Mouse (Mus musculus): ENCODE measurements at regions not wholly inside any gene's neighbourhood (a gene's known extent, or its start where the extent isn't known, plus 50 kb on each side); places are given as distances from the start of the nearest gene placed in this dataset.
"Not testable (repeated sequence)": the region's sequence is repeated elsewhere in the genome, so short reads cannot be mapped to it uniquely, and the experiment has no call there.

DNA sequence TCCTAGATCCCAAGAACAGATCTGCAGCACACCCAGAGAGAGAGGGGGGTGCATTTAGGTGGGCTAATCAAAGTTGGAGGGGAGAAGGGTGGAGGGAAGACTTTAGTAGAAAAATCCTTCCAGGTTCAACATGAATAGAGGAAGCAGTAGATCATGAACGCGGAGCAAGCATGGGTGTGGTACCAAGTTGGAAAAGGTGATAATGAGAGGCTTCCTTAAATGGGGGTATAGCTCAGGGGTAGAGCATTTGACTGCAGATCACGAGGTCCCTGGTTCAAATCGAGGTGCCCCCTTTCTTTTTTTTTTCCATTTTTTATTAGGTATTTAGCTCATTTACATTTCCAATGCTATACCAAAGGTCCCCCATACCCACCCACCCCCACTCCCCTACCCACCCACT lies 54.0 kb upstream of the Krba1 start:
- not testable (repeated sequence) for DNase-seq

GRCm38 (mm10) chr6:48336964-48337363 lies 58.4 kb upstream of the Krba1 start:
- DNase-seq = not testable (repeated sequence)

GRCm38 (mm10) chr6:48288011-48288410 lies 107.4 kb upstream of the Krba1 start:
- DNase-seq = no peak

GRCm38 (mm10) chr6:48279646-48280045 lies 115.7 kb upstream of the Krba1 start:
- DNase-seq = not testable (repeated sequence)

DNA sequence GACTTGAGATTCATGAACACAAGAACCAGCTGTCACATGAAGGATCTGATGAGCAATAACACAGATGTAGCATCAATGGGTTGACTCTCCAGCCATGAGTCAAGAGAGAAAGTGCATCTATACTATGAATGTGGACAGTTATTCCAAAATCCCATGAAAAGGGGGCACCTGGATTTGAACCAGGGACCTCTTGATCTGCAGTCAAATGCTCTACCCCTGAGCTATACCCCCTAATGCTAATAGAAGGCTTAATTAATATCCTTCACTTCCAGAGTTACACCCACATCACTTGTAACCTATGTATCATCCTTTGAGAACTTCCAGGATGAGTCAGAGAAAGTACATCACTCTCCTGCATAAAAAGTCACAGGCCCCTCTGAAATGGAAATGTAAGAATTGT lies 133.8 kb upstream of the Krba1 start:
- not testable (repeated sequence) for DNase-seq

GRCm38 (mm10) chr6:48252989-48253388 lies 142.4 kb upstream of the Krba1 start:
- DNase-seq = not testable (repeated sequence)

GRCm38 (mm10) chr6:48251954-48252353 lies 143.4 kb upstream of the Krba1 start:
- no peak for DNase-seq

DNA sequence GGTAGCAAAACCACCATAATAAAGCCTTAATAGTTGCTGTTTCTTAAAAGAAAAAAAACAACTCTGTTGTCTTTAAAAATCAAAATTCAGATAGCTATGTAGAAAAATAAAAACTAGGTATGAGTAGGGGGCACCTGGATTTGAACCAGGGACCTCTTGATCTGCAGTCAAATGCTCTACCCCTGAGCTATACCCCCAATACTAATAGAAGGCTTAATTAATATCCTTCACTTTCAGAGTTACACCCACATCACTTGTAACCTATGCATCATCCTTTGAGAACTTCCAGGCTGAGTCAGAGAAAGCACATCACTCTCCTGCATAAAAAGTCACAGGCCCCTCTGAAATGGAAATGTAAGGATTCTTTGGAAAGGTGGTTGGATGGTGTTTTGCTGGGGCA lies 151.2 kb upstream of the Krba1 start:
- not testable (repeated sequence) for DNase-seq

DNA sequence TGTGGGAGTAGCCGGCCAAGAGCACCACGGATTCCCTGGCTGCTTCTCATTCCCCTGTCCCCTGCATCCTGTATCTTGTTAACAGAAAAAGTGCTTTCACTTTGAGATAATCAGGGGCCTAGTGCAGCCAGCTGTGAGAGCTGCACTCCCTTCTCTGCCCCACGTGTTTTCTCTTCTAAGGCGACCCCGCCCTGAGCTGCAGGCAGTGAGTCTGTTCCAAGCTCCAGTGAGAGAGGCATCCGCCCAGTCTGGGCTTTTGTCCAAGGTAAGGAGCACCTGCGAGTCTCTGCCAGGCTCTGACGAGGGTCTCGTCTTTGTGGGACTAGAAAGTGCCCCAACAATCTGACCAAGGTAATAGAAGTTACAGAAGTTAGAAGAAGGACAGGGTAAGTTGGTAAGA lies 141.0 kb upstream of the Zfp746 start:
- DNase-seq = peak; percentile 6 to 26

GRCm38 (mm10) chr6:48224206-48224605 lies 137.8 kb upstream of the Zfp746 start:
- no peak for DNase-seq

DNA sequence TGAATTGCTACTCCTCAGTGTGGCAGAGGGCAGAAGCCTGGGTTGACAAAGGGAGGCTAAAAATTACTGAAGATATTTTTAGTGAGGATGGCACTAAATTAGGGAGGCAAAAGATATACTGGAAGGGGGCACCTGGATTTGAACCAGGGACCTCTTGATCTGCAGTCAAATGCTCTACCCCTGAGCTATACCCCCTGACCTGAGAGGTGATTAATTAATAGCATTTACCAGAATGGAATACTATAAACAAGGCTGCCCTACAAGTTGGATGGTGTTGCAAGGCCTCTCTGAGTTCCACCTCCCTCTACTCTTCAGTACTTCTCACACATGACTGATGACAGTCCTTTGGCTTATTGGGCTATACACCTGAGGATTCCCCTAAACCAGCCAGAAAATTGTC lies 136.6 kb upstream of the Zfp746 start:
- no peak for DNase-seq

- DNase-seq = not testable (repeated sequence)
Measured at GRCm38 (mm10) chr6:48221806-48222205, 135.4 kb upstream of the Zfp746 start.

- DNase-seq = no peak
Measured at GRCm38 (mm10) chr6:48215212-48215611, 128.8 kb upstream of the Zfp746 start.

DNA sequence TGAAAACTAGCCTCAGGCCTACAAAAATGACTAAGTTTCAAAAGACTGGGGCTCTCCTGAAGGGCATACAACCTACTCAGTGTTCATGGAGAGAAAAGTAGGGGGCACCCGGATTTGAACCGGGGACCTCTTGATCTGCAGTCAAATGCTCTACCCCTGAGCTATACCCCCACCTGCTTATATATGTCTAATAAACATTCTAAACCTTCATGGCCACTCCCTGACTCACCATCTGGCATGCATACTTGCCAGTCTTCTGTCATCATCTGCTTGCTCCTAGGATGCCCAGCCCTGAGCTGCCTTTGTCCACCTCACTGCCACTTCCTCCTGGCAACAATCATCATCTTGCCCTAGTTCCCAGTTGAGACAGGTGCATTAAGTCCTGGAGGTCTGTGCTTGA lies 123.3 kb upstream of the Zfp746 start:
- DNase-seq = no peak

GRCm38 (mm10) chr6:48209103-48209502 lies 122.7 kb upstream of the Zfp746 start:
- DNase-seq = no peak

- no peak for DNase-seq
Measured at GRCm38 (mm10) chr6:48205722-48206121, 119.3 kb upstream of the Zfp746 start.

- no peak for DNase-seq
Measured at GRCm38 (mm10) chr6:48199951-48200350, 113.6 kb upstream of the Zfp746 start.

- DNase-seq = no peak
Measured at GRCm38 (mm10) chr6:48198806-48199205, 112.4 kb upstream of the Zfp746 start.

DNA sequence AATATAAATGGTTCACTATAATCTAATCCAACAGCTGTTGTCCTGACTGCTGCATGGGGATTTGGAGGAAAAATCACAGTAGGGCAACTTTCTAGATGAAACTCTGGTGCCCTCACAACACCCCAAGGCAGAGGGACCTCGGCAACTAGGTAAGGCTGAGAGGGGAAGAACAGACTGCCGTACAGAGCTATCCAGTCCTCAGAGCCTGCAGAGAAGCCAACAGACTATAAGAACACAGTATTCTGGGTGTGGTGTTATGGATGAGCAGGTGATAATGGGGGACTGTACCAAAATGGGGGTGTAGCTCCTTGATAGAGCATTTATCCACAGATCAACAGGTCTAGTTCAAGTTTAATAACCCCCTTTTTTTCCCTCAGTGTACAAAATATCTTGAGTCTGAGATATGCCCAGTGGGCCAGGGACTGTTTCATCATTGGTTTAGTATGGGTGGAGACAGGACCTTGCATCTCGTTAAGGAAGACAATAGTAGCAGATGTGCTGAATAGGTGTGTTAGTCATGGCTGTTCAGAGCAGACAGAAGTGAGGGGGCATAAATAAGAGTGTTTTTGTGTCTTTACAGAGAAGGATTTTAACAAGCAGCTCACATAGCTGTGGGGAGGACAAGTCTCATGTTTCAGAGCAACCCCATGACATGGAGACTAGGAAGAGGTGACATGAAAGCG lies 111.4 kb upstream of the Zfp746 start:
- no peak for DNase-seq

DNA sequence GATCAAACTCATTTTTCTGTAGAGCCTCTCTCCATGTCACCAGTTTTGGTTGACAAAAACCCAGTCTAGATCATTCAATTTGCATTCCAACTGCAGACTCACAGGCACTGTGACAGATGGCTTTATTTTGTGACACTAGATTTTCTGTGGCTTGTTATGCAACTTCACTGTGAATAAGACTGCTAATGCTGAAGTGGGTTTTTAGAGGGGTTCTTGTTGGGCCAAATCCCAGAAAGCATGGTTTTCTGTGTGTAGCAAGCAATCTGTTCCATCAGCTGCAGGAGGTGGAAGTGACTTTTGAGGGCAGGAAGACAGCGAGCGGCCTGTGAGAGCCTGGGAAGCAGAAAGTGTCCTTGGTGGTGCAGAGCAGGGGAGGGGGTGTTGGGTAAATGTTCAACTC lies 102.0 kb upstream of the Zfp746 start:
- DNase-seq = peak in 1 of 2 experiments; percentile 28

DNA sequence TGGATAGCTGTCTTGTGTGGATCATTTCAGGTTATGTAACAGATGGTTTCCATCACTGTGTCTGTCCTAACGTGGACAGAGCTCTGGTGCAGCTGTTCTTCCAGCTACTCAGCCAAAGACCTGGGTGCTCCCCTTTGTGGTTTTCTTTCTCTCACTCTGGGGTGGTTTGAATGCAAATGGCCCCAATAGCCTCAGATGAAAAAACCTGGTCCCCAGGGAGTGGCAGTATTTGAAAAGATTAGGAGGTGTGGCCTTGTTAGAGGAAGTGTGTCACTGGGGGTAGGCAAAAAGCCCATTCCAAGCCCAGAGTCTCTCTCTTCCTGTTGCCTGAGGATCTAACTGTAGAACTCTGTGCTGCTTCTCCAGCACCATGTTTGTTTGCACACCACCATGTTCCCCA lies 98.9 kb upstream of the Zfp746 start:
- DNase-seq = no peak

GRCm38 (mm10) chr6:48178360-48179120 lies 92.1 kb upstream of the Zfp746 start:
- no peak for DNase-seq

DNA sequence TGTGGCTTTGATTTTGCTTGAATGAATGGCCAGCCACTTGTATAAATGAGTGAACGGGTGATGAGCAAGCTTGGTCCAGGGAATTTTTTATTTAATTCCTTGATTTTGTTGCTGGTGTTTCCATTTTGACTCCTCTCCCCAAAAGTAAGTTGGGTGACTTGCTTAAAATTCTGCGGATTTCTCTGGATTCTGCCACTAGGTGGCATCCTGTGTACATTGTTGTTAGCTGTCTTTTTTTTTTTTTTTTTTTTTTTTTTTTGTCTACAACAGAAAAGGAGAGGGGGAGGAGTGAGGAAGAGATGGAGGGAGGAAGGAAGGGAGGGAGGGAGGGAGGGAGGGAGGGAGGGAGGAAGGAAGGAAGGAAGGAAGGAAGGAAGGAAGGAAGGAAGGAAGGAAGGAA lies 91.5 kb upstream of the Zfp746 start:
- DNase-seq = peak in 1 of 2 experiments; percentile 62

- no peak for DNase-seq
Measured at GRCm38 (mm10) chr6:48175234-48175633, 88.8 kb upstream of the Zfp746 start.

Data from lung, postnatal 4 days (tissue).